Mouse (Mus musculus): ENCODE measurements at regions not wholly inside any gene's neighbourhood (a gene's known extent, or its start where the extent isn't known, plus 50 kb on each side); places are given as distances from the start of the nearest gene placed in this dataset.
A peak's percentile ranks its signal among the peaks of the same experiment; 100 is the strongest.

GRCm38 (mm10) chr2:117511737-117512136 is 168.9 kb upstream of the Rasgrp1 start:
- no peaks in the 10 kb centered on the region for H3K4me1 ChIP-seq (ENCODE audit: control insufficient read depth, insufficient read depth, low read length)
- TF ChIP-seq POLR2A (IDR thresholded peaks at IDR 0.05; ENCODE audit: insufficient read depth, low read depth, low read length) (no peak), CTCF (IDR thresholded peaks at IDR 0.05) (no peak), EP300 (IDR thresholded peaks at IDR 0.05; ENCODE audit: insufficient read depth, low read depth, low read length) (no peak)
- 79% methylated on average over 3 of the region's 3 CpGs for WGBS
- no peak overlapping the region for H3K27ac ChIP-seq
- no peak overlapping the region for H3K9ac ChIP-seq (ENCODE audit: low read depth, low read length)
- H3K36me3 ChIP-seq (ENCODE audit: control insufficient read depth, insufficient read depth, low read length) = no peaks in the 10 kb centered on the region
- intact Hi-C loops (cut with DNase I) = no loop called here
- no peak for DNase-seq
- no peaks in the 10 kb centered on the region for H3K79me2 ChIP-seq (replicated peaks; ENCODE audit: control insufficient read depth, insufficient read depth, low read length)
- H3K27me3 ChIP-seq (ENCODE audit: control insufficient read depth, insufficient read depth, low read length) = no peaks in the 10 kb centered on the region
- no peak overlapping the region for H3K4me3 ChIP-seq

- H3K9ac ChIP-seq (ENCODE audit: low read depth, low read length) = no peak overlapping the region
- DNase-seq = peak in 1 of 2 experiments; percentile 2
- H3K27ac ChIP-seq = no peak overlapping the region
- H3K36me3 ChIP-seq (ENCODE audit: control insufficient read depth, insufficient read depth, low read length) = no peaks in the 10 kb centered on the region
- no peaks in the 10 kb centered on the region for H3K27me3 ChIP-seq (ENCODE audit: control insufficient read depth, insufficient read depth, low read length)
- H3K79me2 ChIP-seq (replicated peaks; ENCODE audit: control insufficient read depth, insufficient read depth, low read length) = no peaks in the 10 kb centered on the region
- 43% methylated on average over 9 of the region's 9 CpGs for WGBS
- H3K4me1 ChIP-seq (ENCODE audit: control insufficient read depth, insufficient read depth, low read length) = no peaks in the 10 kb centered on the region
- no peak for TF ChIP-seq POLR2A (IDR thresholded peaks at IDR 0.05; ENCODE audit: insufficient read depth, low read depth, low read length)
- intact Hi-C loops (cut with DNase I) = no loop called here
- no peak overlapping the region for H3K4me3 ChIP-seq
These were observed 169.8 kb upstream of the Rasgrp1 start for GRCm38 (mm10) chr2:117512551-117512950.

DNA sequence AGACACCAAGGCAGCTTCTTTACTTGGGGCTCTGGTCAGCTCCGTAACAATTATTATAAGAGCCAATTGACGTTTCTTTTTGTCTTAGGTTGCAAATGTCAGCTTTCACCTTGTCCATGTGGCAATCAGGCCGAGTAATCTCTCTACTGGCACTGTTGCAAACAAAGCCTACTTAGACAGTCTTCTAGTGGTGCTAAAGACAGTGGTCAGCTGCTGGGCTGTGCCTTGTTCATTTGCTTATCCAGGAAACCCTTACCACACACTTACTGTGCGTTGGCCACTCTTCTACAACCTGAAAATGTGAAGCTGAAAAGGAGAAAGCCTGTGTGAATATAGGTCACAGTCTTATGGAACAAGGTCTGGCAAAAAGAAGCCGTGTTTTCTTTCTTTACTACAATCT is 181.6 kb upstream of the Rasgrp1 start:
- intact Hi-C loops (cut with DNase I) = no loop called here
- no peaks in the 10 kb centered on the region for H3K36me3 ChIP-seq (ENCODE audit: control insufficient read depth, insufficient read depth, low read length)
- 65% methylated on average over 5 of the region's 5 CpGs for WGBS
- H3K9ac ChIP-seq (ENCODE audit: low read depth, low read length) = no peak overlapping the region
- no peaks in the 10 kb centered on the region for H3K79me2 ChIP-seq (replicated peaks; ENCODE audit: control insufficient read depth, insufficient read depth, low read length)
- no peaks in the 10 kb centered on the region for H3K27me3 ChIP-seq (ENCODE audit: control insufficient read depth, insufficient read depth, low read length)
- no peak overlapping the region for H3K4me3 ChIP-seq
- TF ChIP-seq CTCF (IDR thresholded peaks at IDR 0.05) (no peak), EP300 (IDR thresholded peaks at IDR 0.05; ENCODE audit: insufficient read depth, low read depth, low read length) (no peak), POLR2A (IDR thresholded peaks at IDR 0.05; ENCODE audit: insufficient read depth, low read depth, low read length) (no peak)
- no peak for DNase-seq
- no peak overlapping the region for H3K27ac ChIP-seq
- no peaks in the 10 kb centered on the region for H3K4me1 ChIP-seq (ENCODE audit: control insufficient read depth, insufficient read depth, low read length)

DNA sequence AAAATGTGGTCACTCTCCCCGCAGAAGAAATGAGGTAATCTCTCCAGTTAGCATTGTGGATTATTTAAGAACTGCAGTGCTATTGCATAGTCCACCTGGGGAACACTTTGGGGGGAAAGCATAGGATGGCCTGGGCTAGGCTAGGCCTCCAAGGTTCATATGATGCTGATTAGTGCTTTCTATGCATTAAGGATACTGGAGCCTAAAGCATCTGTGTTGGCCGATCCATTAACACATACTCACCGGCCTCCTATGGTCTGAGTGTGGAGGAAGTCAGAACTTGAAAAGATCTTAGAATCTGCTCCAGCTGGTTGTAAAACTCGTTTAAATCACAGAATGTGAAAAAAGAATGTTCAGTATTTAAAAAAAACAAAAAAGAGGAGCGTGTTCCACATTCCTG is 196.1 kb upstream of the Rasgrp1 start:
- Histone ChIP-seq H3K79me2 (replicated peaks; ENCODE audit: control insufficient read depth, insufficient read depth, low read length) (no peaks in the 10 kb centered on the region), H3K27me3 (ENCODE audit: control insufficient read depth, insufficient read depth, low read length) (no peaks in the 10 kb centered on the region), H3K4me1 (ENCODE audit: control insufficient read depth, insufficient read depth, low read length) (no peaks in the 10 kb centered on the region), H3K36me3 (ENCODE audit: control insufficient read depth, insufficient read depth, low read length) (no peaks in the 10 kb centered on the region), H3K4me3 (no peak overlapping the region), H3K27ac (no peak overlapping the region), H3K9ac (ENCODE audit: low read depth, low read length) (no peak overlapping the region)
- 75% methylated on average over 5 of the region's 5 CpGs for WGBS
- TF ChIP-seq EP300 (IDR thresholded peaks at IDR 0.05; ENCODE audit: insufficient read depth, low read depth, low read length) (no peak), POLR2A (IDR thresholded peaks at IDR 0.05; ENCODE audit: insufficient read depth, low read depth, low read length) (no peak), CTCF (IDR thresholded peaks at IDR 0.05) (no peak)
- intact Hi-C loops (cut with DNase I) = no loop called here
- no peak for DNase-seq

DNA sequence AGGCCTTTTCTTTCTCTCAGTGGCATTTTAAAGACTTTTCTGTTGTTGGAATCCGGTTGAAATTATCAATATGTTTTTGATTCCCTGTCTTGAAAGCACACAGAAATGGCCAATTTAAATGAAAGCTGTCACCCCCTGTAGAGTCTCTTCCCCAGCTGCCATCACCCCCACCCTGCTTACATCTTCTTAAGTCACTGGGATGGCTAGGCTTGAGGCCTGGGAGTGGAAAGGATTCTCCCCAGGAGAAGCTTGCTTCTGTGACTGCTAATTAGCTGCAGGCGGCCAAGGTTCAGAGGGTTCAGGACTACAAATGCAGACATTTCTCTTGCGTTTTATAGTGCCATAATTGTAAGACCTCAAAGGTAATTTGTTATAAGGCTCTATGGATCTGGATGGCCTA is 196.5 kb upstream of the Rasgrp1 start:
- Histone ChIP-seq H3K79me2 (replicated peaks; ENCODE audit: control insufficient read depth, insufficient read depth, low read length) (no peaks in the 10 kb centered on the region), H3K36me3 (ENCODE audit: control insufficient read depth, insufficient read depth, low read length) (no peaks in the 10 kb centered on the region), H3K9ac (ENCODE audit: low read depth, low read length) (no peak overlapping the region), H3K4me3 (no peak overlapping the region), H3K27me3 (ENCODE audit: control insufficient read depth, insufficient read depth, low read length) (no peaks in the 10 kb centered on the region), H3K4me1 (ENCODE audit: control insufficient read depth, insufficient read depth, low read length) (no peaks in the 10 kb centered on the region), H3K27ac (no peak overlapping the region)
- intact Hi-C loops (cut with DNase I) = no loop called here
- no peak for DNase-seq
- WGBS = 88% methylated on average over 3 of the region's 3 CpGs
- no peak for TF ChIP-seq CTCF (IDR thresholded peaks at IDR 0.05)
- no peak for TF ChIP-seq POLR2A (IDR thresholded peaks at IDR 0.05; ENCODE audit: insufficient read depth, low read depth, low read length)
- no peak for TF ChIP-seq EP300 (IDR thresholded peaks at IDR 0.05; ENCODE audit: insufficient read depth, low read depth, low read length)

- intact Hi-C loops (cut with DNase I) = loop anchor here (1.0 to 2.0 kb wide), 2 partner anchors 570 to 705 kb away; partner anchors contain the start of gene Thbs1
- H3K79me2 ChIP-seq (replicated peaks; ENCODE audit: control insufficient read depth, insufficient read depth, low read length) = no peaks in the 10 kb centered on the region
- DNase-seq = peak; percentile 32 to 63
- TF ChIP-seq CTCF (IDR thresholded peaks at IDR 0.05) (peak; percentile 83), EP300 (IDR thresholded peaks at IDR 0.05; ENCODE audit: insufficient read depth, low read depth, low read length) (no peak)
- H3K4me1 ChIP-seq (ENCODE audit: control insufficient read depth, insufficient read depth, low read length) = no peaks in the 10 kb centered on the region
- H3K27me3 ChIP-seq (ENCODE audit: control insufficient read depth, insufficient read depth, low read length) = no peaks in the 10 kb centered on the region
- H3K27ac ChIP-seq = no peak overlapping the region
- H3K36me3 ChIP-seq (ENCODE audit: control insufficient read depth, insufficient read depth, low read length) = no peaks in the 10 kb centered on the region
- 13% methylated on average over 6 of the region's 6 CpGs for WGBS
- H3K9ac ChIP-seq (ENCODE audit: low read depth, low read length) = no peak overlapping the region
- no peak overlapping the region for H3K4me3 ChIP-seq
These were observed 198.7 kb upstream of the Rasgrp1 start for GRCm38 (mm10) chr2:117541471-117541870.
